19 mouse cellular contexts compared by ENCODE assay signal in the genomic region with DNA sequence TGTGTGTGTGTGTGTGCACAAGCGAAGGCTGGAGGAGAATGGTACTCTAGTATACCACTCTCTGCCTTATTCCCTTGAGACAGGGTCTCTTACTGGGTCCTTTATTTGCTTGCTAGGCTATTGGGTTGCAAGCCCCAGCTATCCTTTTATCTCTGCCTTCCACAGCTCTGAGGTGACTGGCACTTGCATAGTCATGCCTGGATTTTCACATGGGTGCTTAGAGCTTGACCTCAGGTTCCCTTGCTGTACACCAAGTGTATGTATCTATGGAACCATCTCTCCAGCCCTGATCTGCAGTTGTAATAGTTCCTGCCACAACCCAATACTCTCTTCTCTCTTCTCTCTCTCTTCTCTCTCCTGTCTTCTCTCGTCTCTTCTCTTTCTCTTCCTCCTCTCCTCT.
"Had no signal": no experiment of that assay in that cellular context is flagged by ENCODE, and none has a peak within 500 bp of the region (broad histone marks: within the 10 kb centered on the region; RNA-seq: fewer than 3 reads in every experiment).

No protein-coding gene starts in this region.

- H3K9me3 ChIP-seq: liver, embryonic 13.5 days; liver, embryonic 15.5 days; lung, embryonic 15.5 days; midbrain, embryonic 13.5 days; midbrain, embryonic 15.5 days; neural tube, embryonic 12.5 days had no signal

- H3K27me3 ChIP-seq: liver, embryonic 15.5 days; lung, embryonic 15.5 days; midbrain, embryonic 13.5 days; midbrain, embryonic 15.5 days; neural tube, embryonic 12.5 days had no signal

- H3K27ac ChIP-seq: liver, embryonic 13.5 days; liver, embryonic 15.5 days; macrophage; midbrain, embryonic 13.5 days; midbrain, embryonic 15.5 days; neural tube, embryonic 12.5 days had no signal

- DNase-seq: liver, embryonic 13.5 days; liver, postnatal 0 days; lung, adult 2 months; lung, postnatal 14 days; lung, postnatal 36 days; right cerebral cortex, postnatal 25 days; right cerebral cortex, postnatal 4 days; spleen, adult 18-20 months; thymus, adult 2 months; thymus, postnatal 25 days; thymus, postnatal 4 days had no signal

- H3K4me3 ChIP-seq: liver, embryonic 13.5 days; liver, embryonic 15.5 days; lung, embryonic 15.5 days; midbrain, embryonic 13.5 days; midbrain, embryonic 15.5 days; neural tube, embryonic 12.5 days had no signal

- H3K4me1 ChIP-seq: liver, embryonic 13.5 days; midbrain, embryonic 13.5 days; midbrain, embryonic 15.5 days; neural tube, embryonic 12.5 days had no signal

- ATAC-seq: liver, postnatal 0 days; lung, postnatal 0 days; midbrain, embryonic 13.5 days; midbrain, embryonic 15.5 days had no signal

- H3K4me2 ChIP-seq: liver, embryonic 13.5 days; liver, embryonic 15.5 days; lung, embryonic 15.5 days; midbrain, embryonic 11.5 days; midbrain, embryonic 13.5 days; midbrain, embryonic 15.5 days; neural tube, embryonic 12.5 days had no signal

- H3K9ac ChIP-seq: liver, embryonic 13.5 days; liver, embryonic 15.5 days; liver, postnatal 0 days; lung, embryonic 15.5 days; midbrain, embryonic 13.5 days; midbrain, embryonic 15.5 days; neural tube, embryonic 12.5 days had no signal

- H3K36me3 ChIP-seq: liver, embryonic 13.5 days; liver, embryonic 15.5 days; lung, embryonic 15.5 days; midbrain, embryonic 13.5 days; midbrain, embryonic 15.5 days; neural tube, embryonic 12.5 days had no signal
